Mouse (Mus musculus): Measurements from ENCODE around the gene Sh3rf1.

The Sh3rf1 gene

DNA sequence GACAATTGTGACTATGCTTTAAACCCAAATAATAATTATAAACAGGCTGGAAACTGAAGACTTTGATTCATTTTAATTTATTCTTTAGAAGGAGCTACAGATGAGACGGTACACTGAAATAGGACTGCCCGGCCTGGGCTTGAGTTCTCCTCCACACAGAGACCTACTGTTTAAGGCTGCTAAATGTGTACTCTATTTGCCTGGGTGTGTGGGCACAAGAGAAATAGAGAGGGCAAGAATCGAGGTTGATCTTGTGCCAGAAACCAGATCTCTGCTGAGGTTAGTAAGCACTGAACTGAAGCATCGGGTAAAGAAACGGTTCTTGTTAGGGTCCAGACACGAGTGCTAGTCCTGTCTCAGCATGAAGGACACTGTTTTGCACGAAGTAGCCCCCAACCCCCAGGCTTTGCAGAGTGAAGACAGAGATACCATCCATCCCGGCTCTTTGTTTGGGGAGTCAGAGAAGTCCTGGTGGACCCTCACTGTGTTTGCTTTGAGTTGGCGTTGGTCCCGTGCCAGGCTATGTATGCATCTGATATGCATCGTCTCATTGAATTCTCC lies 64.4 kb downstream of the Sh3rf1 start:
- no peak for DNase-seq

DNA sequence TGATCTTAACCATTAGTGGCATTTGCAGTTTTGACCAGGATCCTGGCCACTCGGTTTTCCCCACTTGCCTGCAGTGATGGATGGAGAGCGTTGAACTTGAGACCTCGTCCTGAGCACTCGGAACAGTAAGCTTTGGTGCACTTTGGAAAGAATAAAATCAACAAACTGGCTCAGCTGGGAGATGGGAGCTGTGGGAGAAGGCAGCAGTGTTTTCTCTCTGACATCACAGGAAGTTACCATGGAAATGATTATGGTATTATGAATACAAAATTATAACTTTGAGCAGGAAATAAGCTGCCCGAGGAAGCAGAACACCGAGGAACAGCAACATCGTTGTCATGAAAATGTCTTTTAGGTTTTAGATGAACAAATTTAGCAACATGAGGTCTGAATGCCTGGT lies 65.0 kb downstream of the Sh3rf1 start:
- DNase-seq: no peak

DNA sequence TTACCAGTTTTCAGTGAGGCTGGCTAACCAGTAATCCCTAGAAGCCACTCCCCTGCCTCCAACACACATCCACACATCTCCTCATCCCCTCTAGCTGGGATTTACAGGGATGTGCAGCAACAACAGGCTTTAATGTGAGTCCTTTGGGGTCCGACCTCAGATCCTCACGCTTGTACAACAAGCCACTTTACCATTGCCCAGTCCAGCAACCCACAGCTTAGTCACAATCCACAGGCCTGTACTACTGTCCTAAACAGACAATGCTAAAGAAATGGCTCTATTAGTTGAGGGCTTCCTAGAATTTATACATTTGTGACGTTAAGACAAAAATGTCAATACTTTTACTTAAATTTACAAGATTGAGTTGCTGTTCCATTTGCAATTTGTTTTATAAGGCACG lies 71.4 kb downstream of the Sh3rf1 start:
- DNase-seq: no peak

GRCm38 (mm10) chr8:61295441-61295840 lies 71.8 kb downstream of the Sh3rf1 start:
- DNase-seq: peak; percentile 45

GRCm38 (mm10) chr8:61298828-61299227 lies 75.2 kb downstream of the Sh3rf1 start:
- DNase-seq: no peak

GRCm38 (mm10) chr8:61301298-61302028 lies 77.8 kb downstream of the Sh3rf1 start:
- peak; percentile 45 for DNase-seq

- no peak for DNase-seq
These were observed 78.3 kb downstream of the Sh3rf1 start for GRCm38 (mm10) chr8:61302029-61302368.

DNA sequence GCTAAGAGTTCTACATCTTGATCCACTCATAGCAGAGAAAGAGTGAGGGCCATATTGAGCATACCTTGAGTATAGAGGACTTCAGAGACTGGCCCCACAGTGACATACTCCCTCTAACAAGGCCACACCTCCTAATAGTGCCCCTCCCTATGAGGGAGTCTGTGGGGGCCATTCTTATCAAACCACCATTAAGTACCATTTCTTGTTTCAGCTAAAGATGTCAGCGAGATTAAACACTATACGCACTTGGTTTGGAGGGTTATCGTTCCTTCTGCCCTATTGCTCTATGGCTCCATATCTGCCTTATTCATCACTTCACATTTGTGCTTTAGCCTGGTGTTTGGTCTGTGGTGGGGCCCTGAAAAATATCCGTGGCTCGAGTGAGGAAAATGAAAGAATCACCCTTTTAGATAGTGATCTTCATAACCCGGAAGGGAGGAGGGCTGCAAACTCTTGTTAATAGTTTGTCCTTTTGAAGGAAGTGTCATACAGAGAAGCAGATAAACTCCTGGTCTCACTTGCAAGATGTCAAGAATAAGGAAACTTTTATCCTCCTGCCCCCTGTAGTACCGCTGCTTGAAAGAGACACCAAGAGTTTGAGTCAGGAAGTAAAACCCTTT lies 81.9 kb downstream of the Sh3rf1 start:
- no peak for DNase-seq

- no peak for DNase-seq
These were observed 82.9 kb downstream of the Sh3rf1 start for GRCm38 (mm10) chr8:61306501-61307112.

GRCm38 (mm10) chr8:61308896-61309295 lies 85.2 kb downstream of the Sh3rf1 start:
- no peak for DNase-seq

- DNase-seq: peak; percentile 51
These were observed 86.1 kb downstream of the Sh3rf1 start for GRCm38 (mm10) chr8:61309530-61310402.

DNA sequence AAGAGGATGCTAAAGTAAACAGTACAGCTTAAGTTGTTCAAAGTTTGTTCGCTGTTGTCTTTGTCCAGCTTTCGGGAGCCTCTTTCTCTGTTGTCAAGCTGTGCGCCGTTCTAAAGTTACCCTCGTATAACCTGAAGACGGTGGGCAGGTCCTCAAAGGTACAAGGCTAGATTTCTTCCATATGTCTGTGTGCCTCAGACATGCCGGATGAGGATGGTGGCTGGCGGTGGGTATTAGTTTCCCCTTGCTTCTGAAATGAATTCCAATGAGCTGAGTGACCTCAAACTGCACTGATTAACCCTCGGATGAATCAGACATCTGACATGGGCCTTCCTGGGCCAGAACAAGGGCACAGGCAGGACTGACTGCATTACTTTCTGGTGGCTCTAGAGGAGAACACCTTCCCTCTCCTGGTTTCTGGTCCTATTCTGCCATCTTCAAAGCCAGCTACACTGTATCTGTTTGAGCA lies 86.8 kb downstream of the Sh3rf1 start:
- peak; percentile 63 for DNase-seq

- DNase-seq: no peak
These were observed 89.3 kb downstream of the Sh3rf1 start for GRCm38 (mm10) chr8:61313016-61313415.

DNA sequence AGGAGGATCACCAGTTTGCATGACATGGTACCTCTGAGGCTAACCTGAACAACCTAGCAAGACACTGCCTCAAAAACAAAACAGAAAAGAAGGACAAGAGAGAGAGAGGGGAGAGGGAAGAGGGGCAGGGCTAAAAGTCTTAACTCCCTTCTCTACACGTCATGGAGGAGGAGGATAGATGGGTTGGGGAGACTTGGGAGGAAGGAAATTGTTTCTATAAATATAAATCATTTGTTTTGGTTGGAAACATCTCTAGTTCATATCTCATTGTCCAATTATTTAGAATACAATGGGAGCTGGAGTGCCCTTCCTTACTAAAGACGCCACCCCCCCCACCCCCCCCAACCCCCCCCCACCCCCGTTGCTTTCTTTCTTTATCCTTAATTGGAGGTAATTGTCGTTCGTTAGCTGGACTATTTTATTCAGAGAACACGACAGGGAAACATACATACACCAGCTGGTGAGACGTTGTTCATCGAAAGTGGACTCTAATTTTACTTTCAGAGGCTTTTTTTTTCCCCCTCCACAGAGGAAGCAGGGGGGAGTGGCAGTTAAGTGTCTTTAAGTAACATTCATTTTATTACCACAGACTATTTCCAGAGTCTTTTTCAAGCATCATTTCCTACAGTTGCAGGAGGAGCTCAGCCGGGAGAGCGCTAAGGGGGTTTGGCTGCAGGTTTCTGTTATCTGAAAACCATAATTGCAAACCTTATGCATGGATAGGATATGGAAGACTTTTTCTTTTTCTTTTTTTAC lies 92.5 kb downstream of the Sh3rf1 start:
- no peak for DNase-seq

- DNase-seq: no peak
These were observed 93.3 kb downstream of the Sh3rf1 start for GRCm38 (mm10) chr8:61316813-61317534.

DNA sequence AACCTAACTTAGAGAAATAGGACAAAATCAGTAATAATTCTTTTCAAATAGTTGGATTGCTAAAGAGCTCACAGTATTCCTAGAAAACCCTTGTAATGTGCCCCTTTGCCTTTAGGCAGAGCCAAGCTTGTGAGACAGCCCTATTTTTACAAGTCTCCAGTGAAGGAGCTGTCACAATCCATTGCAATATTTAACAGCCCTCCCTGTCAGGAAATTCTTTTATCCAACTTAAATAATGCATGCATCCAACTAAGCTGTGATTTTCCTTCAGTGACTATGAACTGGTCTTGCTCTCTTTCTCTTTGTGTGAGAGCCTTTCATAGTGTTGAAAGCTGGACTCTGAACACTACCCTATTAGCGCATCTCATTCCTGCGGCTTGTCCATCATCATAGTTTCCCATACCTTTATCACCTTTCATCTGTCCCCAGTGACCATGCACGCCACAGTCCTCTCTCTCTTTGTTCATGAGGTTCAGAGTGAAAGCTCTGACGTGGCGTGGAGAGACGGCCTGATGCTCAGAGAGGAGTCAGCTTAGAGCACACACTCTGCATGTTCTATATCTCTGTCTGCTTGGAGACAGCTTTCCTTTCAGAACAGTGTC lies 94.0 kb downstream of the Sh3rf1 start:
- DNase-seq: no peak

DNA sequence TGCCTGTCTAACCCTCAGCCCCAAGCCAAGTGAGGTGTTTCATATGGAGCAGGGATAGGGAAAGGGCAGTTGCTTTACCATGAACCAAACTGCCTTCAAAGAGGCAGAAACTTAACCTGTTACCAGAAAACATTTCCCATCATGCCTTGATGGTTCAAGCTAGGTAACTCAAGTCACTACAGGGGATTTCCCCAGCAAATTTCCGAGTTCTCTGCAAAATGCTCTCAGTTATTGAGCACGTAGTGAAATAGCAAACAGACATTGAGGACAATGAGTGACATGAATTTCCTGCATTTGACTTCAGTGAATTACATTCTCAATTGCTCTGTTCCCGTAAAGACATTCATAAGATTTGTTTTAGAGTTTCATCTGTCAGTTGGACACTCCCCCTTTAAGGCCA lies 97.5 kb downstream of the Sh3rf1 start:
- DNase-seq: no peak

DNA sequence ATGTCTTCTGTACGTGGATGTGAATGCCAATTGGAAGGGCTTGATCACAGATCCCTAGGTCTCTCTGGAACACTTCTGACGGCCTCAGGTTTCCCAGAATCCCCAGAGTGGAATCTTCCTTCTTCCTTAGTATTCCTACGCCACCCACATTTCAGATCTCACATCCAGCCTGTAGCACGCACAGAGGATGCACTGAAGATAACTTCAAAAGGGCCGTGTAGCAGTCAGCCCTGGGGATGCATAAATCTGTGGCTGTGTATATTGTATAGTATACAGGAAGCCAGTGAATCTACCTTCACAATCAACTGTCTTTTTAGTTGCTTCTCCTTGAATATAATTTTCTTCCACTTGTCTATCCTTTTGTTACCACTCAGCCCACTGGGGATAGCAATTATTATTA lies 98.1 kb downstream of the Sh3rf1 start:
- DNase-seq: no peak

GRCm38 (mm10) chr8:61322462-61322861 lies 98.8 kb downstream of the Sh3rf1 start:
- no peak for DNase-seq

GRCm38 (mm10) chr8:61324363-61324914 lies 100.8 kb downstream of the Sh3rf1 start:
- DNase-seq: peak; percentile 78
